Mouse (Mus musculus): ENCODE measurements at regions not wholly inside any gene's neighbourhood (a gene's known extent, or its start where the extent isn't known, plus 50 kb on each side); places are given as distances from the start of the nearest gene placed in this dataset.

DNA sequence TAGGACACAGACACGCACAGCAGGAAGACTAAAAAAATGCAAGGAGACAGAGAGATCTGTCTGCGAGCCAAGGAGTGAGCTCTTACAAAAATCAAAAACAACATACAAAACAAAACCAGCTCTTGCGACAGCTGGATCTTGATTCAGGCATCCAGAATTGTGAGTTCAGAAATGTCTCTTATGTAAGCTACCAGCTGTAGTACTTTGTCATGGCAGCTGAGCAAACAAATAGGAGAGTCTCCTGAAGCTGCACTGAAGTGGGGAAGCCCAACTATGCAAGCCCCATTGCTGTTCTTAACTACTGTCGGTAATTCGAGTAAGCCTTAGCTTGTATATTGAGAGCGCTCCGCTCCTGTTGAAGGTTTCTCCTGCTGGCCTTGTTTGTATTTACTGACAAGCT lies 856.8 kb upstream of the Car8 start:
- no peak for DNase-seq
- intact Hi-C loops (cut with DNase I) = loop anchor here (2.0 to 10.0 kb wide), 5 partner anchors 67 to 713 kb away; no protein-coding TSS in a partner anchor

GRCm38 (mm10) chr4:9094522-9094921 lies 855.7 kb upstream of the Car8 start:
- DNase-seq = no peak
- intact Hi-C loops (cut with DNase I) = loop anchor here (10.0 kb wide), 1 partner anchor 250 kb away; no protein-coding TSS in a partner anchor

DNA sequence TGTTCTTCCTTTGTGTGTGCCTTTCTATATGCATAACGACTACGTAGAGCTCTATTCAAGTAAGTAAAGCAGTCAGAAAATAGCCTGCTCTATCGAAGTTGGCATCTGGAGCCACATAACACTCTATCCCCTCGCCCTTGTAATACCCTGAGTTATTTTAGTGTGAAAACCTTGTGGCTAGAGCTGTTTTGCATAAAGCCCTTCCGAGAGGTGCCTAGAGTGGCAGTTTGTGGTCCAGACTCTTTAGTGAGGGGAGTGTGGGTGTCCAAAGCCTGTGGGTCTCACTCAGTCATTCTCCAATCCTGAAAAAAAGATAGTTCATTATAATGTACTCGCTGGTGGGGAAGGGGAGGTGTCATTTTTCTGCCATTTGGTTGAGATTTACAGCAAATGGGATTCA lies 855.2 kb upstream of the Car8 start:
- intact Hi-C loops (cut with DNase I) = loop anchor here (10.0 kb wide), 1 partner anchor 249 kb away; no protein-coding TSS in a partner anchor
- no peak for DNase-seq

GRCm38 (mm10) chr4:9083526-9083925 lies 844.7 kb upstream of the Car8 start:
- intact Hi-C loops (cut with DNase I) = no loop called here
- DNase-seq = no peak

DNA sequence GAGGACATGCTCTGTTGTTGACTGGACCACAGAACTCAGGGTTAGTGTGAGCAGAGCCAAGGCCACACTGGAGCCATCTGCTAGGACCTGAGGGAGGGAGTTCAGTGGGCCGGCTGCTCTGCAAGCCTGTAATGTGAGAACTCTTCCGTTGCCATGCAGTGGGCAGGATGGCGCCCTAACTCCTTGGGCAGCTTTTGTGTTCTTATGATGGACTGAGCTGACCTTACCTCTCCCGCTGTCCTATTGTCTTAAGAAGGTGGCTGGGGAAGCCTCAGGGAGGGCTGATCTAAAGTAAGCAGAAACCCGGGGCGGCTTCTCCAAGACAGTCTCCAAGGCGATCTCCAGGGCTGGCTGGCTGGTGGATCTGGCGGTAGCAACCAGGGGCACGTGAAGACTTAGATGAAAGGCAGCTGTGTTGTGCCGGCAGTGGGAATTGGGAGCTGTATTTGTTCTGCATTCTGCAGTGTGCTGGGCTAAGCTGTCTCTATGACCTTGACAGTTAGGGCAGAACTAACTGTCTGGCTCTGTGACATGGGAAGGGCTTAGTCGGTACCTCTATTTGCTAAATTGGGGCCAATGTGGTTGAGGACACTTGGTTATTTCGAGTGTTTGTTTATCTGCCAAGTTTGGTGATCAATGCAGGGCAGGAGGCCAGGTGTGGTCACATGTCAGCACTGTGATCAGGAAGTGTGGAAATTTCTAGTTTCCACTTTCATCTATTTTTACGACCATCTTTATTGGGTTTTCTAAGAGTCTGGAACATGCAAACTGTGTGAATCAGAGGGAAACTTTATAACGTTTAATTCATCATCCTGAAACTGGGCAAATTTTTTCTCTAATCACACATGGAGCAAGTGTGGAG lies 843.1 kb upstream of the Car8 start:
- peak in 1 of 2 experiments; percentile 22 for DNase-seq
- intact Hi-C loops (cut with DNase I) = no loop called here

- DNase-seq = peak; percentile 38 to 49
- intact Hi-C loops (cut with DNase I) = no loop called here
Observed at GRCm38 (mm10) chr4:9080821-9081493, 842.1 kb upstream of the Car8 start.

- intact Hi-C loops (cut with DNase I) = no loop called here
- no peak for DNase-seq
Observed at GRCm38 (mm10) chr4:9079828-9080245, 841.0 kb upstream of the Car8 start.

- intact Hi-C loops (cut with DNase I) = no loop called here
- no peak for DNase-seq
Observed at GRCm38 (mm10) chr4:9074447-9074846, 835.6 kb upstream of the Car8 start.

DNA sequence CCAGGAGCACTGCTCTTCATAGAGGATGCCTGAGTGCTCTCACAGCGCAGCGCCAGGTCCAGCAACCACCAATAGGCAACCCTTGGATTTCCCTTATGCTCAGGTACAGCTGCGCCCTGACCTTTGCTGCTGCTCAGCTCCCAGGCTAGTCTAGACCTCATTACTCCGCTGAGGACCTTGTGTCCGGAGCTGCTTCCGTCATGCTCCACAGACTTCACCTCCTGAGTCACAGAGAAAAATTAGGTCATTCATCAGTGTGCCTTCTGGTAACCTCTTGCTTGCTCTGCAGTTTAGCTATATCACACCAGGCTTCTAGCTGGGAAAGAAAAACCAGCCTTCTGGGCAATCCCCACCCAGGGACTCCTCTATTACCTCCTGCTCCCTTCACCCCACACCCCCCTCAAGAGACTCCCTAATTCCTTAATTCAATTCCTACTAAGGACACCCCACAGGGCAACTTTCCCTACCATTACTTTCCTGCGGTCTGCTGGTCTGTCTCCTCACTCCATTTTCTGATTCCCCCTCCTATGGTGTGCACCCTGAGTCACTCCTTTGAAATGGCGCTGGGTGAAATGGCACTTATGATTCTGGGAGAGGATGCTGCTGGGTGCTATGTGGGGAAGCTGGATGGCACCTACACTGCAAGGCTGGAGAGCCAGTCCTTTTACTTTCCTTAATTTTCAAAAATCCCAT lies 835.0 kb upstream of the Car8 start:
- intact Hi-C loops (cut with DNase I) = no loop called here
- DNase-seq = no peak

DNA sequence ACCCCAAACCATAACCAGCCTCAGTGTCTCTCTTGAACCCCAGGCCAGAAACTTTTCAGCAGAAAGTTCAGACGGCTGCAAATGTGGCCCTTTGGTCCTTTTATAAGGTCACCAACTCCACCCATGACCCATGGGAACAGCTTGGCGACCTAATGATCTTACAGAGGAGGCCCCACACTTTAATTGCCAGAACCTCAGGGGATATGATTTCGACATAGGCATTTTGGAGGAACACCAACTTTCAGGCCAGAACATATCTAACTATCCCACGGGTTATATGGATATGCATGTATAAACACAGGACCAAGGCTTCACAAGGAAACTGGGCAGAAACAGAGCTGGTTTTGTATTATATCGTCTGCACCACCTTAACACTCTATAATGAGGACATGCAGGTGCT lies 833.5 kb upstream of the Car8 start:
- DNase-seq = no peak
- intact Hi-C loops (cut with DNase I) = no loop called here

DNA sequence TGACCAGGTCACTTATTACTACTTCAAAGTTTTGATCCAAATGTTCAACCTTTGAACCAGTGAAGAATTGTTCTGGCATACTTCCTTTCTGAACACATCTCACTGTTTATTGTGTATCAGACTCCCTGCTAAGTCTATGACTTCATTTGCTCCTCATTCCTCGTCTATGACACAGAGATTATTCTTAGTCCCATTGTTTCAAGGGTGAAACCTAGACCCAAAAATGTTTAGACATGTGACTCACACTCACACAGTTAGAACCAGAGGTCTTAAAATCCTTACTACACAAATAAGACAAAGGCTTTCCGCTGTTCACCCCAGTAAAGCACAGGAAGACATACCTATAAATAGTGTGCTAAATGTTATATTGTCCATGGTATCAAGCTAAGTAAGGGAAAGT lies 829.0 kb upstream of the Car8 start:
- intact Hi-C loops (cut with DNase I) = no loop called here
- DNase-seq = no peak

DNA sequence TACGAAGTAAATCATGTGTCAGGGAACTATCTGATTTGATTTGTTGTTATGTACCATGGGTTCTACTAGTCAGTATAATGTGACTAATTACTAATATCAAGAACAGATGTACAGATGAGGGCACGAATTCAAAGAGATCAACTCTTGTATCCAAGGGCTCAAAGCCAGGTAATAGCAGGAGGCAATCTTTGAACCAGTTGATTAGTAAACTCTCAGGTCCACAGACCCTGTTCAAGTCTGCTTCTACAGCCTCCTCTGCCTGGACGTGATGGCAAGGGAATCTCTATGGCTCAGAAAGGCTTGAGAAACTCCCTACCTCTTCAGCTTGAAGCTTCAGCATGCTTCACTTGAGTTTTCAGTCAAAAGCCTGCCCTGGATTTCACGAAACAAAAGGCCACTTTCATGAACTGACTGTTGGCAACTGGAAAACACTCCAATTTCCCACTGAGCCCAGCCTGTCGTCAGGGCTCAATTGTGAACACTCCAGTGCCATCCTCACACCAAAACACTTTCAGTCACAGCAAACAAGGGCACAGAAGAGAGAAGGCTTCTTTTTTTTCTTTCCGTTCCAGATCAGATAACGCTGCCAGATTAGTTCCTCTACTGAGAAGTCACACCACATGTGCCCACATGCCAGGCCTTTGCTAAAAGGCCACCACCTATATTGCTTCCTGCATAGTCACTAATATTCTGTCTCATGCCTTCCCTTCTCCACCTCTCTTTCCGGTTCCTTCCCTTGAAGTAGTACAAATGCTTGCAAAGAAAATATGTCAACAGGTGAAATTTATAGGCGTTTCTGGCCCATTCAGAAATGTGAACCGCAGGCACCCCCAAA lies 827.4 kb upstream of the Car8 start:
- intact Hi-C loops (cut with DNase I) = no loop called here
- DNase-seq = no peak

- DNase-seq = no peak
- intact Hi-C loops (cut with DNase I) = no loop called here
Observed at GRCm38 (mm10) chr4:9061941-9062340, 823.1 kb upstream of the Car8 start.

DNA sequence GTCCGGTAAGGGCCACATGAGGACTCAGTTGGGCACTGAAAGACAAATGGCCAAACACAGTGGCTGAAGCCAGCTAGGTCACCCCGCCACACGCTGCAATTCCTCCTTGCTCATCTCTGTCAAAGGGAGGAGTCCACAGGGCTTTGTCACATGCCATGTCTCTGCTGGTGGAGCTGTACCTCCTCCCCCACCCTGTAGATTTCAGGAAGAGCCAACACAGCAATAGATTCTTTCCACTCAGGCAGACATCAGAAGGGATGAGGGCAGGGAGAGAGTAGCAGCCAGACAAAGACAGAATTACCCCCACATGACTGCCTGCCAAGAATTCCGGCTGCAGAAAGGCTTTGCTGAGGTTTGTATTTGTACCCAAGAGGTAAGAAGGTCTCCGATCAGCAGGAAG lies 821.4 kb upstream of the Car8 start:
- intact Hi-C loops (cut with DNase I) = no loop called here
- no peak for DNase-seq

DNA sequence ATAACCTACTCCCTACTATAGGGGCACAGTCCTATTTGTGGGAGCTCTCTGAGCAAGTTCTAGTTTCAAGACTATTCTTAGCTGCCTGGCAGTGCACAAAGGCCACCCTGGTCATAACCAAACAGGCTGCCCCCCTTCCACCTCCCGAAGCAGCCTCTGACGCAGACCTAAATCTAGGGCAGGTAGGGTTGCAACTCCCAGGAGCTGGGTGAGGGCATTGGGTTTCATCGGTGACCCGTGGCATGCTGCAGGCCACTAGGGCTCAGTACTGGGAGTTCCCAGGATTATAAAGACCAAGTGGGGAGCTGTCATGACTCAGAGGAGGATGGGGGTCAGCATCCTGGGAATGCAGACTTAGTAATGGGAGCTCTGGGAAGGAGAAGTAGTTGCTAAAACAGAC lies 818.8 kb upstream of the Car8 start:
- intact Hi-C loops (cut with DNase I) = no loop called here
- DNase-seq = no peak

DNA sequence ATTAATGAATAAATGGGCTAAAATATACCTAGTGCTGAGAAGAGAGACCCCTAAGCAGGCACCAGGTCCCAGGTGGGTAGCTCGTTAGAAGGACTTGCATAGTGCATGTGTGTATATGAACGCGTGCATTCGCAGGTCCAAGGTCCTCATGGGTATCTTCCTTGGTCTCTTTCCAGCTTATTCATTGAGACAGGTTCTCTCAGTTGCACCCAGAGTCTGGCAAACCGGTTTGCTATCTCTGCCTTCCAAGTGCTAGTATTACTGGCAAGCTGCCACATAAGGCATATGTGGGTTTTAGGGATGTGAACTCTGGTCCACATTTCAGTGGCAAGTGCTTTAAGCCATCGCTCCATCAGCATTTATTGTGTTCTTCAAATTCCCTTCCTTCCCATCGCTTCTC lies 818.3 kb upstream of the Car8 start:
- intact Hi-C loops (cut with DNase I) = no loop called here
- no peak for DNase-seq

DNA sequence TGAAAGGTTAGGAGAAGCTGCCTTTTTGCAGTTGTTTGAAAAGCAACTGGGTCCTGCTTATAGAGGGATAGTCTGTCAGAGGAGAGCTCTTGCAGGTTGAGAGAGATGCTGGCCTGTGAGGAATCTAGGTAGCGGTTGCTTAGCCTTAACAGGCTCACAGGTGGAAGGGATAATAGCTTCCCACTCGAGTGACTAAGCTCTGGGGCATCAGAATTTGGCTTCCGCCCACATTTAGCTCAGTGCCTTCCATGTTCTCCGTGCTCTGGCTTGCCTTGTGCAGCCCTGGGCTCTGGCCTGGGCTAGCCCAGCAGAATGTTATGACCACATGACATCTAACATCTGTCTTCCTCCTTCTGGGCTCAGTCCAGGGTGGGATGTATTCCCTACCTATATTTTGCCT lies 817.0 kb upstream of the Car8 start:
- no peak for DNase-seq
- intact Hi-C loops (cut with DNase I) = no loop called here

DNA sequence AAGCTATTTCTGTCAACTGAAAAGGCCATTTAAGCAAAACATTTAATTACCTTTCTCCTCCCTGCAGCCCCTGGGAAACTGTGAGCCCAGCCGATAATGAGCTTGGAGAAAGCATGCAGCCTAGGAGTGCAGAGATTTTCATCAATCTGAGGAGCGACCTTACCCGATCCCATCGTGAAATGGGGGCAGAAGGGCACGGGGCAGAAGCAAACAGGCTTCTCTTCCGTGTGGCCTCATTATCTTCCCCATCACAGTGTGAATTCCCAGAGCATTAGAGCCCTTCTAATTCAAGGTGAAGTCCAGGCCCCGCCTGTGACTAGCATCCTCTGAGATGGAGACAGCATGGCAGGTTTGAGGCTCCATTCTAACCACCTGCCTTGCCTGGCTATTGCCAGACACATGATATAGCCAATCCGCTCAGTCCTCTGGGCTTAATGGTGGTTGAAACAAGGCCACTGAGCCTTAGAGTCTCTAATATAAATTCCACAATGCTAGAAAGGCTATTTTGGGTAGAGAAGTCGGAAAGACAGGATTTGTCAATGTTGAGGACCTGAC lies 816.5 kb upstream of the Car8 start:
- intact Hi-C loops (cut with DNase I) = no loop called here

DNA sequence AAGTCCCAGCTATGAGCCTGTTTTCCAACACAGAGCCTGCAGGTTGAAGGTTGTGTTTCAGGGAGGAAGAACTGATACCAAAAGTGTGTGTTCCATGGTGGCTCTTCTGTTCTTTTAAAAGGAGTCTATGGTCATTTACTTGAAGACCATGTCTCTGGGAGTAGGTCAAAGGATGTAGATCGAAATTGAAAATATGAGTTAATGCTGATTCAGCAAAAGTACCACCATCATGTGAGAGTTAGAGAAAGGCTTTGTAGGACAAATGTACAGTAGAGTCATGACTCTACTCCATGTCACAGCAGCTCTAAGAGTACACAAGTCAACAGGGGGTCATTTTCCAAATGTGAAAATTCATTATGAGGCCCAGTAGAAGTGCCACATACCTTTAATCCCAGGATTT lies 810.0 kb upstream of the Car8 start:
- DNase-seq = no peak
- intact Hi-C loops (cut with DNase I) = no loop called here

More for the DNA sequence above, 816.5 kb upstream of the Car8 start:
- no peak for DNase-seq

DNA sequence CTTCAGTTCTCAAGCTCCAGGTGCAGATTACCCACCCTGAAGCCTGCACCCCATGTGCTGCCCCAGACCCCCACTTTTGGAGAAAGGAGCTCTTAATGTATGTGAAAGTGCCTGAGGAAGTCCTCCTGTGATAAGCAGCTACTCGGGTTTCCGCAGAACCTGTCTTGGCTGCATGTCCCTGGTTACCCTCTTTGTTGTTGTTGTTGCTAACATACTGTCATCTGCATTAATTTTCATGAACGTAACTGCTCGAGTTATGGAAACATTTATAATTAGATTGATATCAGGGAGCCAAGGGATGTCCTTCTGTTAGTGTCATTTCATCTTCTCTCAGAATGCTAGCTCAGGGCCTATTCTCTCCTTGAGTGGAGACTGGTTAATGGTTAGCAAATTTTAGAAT lies 808.3 kb upstream of the Car8 start:
- DNase-seq = no peak
- intact Hi-C loops (cut with DNase I) = no loop called here
